Mouse (Mus musculus) heart, postnatal 4 days (tissue): Measurements from ENCODE around the gene Col11a2. TPM values are rescaled to one million over a fixed set of nuclear protein-coding genes. Genes with fewer than 3 reads are reported as not detected.
A peak's percentile ranks its signal among the peaks of the same experiment; 100 is the strongest.
"Not testable (repeated sequence)": the region's sequence is repeated elsewhere in the genome, so short reads cannot be mapped to it uniquely, and the experiment has no call there.

Source experiments
- DNase-seq: peaks from one replicate; pipeline ENCODE4 v3.0.0; 2021
- total RNA-seq, 2 experiments: library from RNA; stranded (reverse); gene quantifications; 2 replicates each; pipeline ENCODE4 v1.2.3; 2021

Col11a2 gene
- 1 to 10 TPM; 1.4 to 2.2 TPM for total RNA-seq

DNA sequence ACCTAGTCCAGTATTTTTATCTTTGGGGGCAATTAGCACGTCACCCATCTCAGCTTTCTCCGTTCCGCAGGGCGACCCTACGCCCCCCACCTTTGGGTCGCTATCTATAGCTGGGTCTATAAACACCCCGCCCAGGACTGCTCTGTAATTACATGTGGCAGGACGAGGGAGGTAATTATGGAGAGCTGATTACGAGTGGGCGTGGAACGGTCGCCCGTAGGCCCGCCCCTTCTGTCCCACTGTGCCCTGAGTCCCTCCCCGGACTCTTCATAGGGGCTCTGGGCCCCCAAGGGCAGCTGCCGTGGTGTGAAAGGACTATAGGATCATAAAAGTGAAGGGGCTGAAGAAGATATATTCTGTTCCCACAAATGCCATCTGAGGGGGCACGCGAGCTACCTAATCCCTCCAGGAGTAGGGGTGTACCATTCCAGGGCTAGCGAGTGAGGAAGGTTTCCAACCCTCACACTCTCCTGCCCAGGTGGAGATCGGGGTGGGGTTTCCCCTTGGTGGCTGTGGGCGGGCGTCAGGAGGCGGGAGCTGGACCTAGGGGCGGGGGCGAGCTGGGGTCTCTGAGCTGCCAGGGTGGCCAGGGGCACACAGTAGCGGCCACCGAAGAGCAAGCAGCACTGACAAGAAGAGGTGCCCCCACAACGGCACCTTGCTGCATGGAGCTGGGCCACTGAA, at the start of gene Col11a2:
Col11a2 (plus strand) TSS at position 560 of the 684 bp plus-strand sequence.
- no peak for DNase-seq

- peak; percentile 66 for DNase-seq
Measured at GRCm38 (mm10) chr17:33991788-33992664, 47.2 kb upstream of the Col11a2 start.

- DNase-seq: no peak
Measured at GRCm38 (mm10) chr17:33994959-33995358, 44.3 kb upstream of the Col11a2 start.

DNA sequence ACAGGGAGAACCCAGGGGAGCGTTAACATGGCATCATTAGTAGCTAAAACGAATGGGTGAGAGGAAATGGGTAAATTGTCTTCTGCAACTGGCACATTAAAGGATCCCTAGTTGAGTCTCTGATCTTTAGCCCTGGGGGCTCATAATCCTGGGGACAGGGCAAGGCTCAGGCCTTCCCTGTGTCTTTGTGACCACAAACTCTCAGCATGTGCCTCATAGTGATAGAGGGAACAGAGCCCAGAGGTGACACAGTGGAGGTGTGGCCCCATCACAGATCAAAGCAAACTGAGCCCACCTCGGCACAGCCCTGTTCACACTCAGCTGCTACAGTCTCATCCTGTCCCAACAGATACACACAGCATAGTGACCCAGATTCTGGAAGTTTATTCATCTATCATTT, 43.6 kb upstream of the Col11a2 start:
- no peak for DNase-seq

DNA sequence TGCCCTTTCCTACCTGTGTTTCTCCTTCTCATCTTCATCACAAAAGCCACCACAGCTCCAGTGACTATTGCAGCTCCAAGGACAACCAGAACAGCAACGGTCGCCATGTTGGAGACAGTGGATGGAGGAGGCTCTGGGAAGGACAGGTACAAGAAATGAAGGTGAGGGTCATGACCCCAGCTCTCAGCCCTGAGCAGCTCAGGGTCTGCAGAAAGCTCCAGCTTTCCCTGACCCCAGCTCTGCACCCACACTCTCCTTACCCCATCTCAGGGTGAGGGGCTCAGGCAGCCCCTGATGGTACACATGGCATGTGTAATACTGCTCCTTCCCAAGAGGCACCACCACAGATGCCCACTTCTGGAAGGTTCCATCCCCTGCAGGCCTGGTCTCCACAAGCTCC, 42.2 kb upstream of the Col11a2 start:
- not testable (repeated sequence) for DNase-seq

GRCm38 (mm10) chr17:33998697-33999096, 40.5 kb upstream of the Col11a2 start:
- not testable (repeated sequence) for DNase-seq

DNA sequence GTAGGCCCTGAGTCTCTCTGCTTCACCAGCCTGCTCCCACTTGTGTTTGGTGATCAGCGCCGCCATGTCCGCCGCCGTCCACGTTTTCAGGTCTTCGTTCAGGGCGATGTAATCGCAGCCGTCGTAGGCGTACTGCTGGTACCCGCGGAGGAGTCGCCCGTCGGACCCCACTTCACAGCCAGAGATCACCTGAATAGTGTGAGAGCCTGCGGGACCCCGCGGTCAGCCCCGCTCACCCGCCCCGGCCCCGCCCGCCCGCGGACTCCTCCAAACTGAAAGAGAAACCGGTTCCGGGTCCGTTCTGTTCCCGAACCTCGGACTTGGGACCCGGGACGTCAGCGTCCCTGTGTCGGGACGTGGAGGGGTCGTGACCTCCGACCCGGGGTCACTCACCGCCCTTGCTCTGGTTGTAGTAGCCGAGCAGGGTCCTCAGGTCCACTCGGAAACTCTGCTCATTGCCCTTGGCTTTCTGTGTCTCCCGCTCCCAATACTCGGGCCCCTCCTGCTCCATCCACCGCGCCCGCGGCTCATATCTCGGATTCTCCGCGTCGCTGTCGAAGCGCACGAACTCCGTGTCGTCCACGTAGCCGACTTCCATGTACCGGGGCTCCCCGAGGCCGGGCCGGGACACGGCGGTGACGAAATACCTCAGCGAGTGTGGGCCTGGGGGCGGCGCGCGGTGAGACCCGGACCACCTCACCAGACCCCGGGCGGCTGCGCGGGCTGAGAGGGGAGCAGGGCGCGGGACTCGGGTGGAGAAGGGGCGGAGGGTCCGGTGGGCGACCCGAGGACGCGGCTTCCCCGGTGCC, 39.7 kb upstream of the Col11a2 start:
- DNase-seq: peak; percentile 30

DNA sequence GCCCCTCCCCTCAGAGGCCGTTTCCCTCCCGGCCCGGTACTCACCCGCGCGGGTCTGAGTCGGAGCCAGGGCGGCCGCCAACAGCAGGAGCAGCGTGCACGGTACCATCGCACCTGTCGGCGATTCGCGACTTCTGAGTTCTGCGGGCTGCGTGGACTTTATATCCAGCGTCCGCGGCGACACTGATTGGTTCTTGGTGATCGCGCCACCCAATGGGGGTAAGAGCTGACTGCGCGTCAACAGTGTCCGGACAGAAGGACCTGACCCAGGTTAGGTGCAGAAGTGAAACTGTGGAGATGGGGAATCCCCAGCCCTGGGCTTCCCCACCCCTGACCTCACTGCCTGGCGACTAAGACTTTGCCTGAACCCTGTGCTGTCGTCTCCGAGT, 39.1 kb upstream of the Col11a2 start, which contains the start of gene H2-K1:
H2-K1 (minus strand) TSS at position 198 of the 388 bp plus-strand sequence.
- peak; percentile 89 for DNase-seq

DNA sequence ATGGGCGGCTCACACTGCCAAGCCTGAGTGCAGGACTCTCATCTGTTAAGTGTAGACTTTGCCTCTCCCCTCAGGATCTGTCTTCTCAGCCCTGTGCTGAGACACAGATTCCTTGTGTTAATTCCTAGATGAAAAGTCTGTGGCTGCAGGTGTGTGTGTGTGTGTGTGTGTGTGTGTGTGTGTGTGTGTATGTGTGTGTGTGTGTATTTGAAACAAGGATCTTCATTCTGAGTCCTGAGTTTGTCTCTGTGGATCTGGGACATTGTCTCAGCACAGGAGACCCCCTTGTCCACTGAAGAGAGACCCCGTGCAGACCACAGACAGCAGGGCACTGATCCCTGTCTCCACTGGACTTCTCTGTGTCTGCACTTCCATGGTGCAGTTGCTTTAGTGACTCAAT, 38.4 kb upstream of the Col11a2 start:
- not testable (repeated sequence) for DNase-seq

- peak; percentile 47 for DNase-seq
Measured at GRCm38 (mm10) chr17:34003426-34003825, 35.8 kb upstream of the Col11a2 start.

DNA sequence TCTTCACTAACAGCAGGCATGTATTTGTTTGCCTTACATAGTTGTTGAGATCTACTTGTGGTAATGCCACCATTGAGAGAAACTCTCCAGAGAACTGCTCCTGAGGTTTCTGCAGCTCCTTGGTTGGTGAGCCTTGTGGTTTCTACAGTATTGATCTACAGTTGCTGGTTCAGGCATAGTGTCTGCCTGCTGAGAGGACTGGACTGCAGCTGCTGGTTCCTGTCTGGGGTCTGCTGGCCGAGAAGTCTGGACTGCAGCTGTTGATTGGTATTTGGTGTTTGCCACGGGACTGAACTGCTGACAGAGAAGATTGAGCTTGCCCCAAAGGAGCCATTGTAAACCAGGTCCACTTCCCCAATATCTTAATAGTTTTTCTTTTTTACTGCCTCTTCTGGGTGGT, 32.7 kb upstream of the Col11a2 start:
- DNase-seq: no peak

DNA sequence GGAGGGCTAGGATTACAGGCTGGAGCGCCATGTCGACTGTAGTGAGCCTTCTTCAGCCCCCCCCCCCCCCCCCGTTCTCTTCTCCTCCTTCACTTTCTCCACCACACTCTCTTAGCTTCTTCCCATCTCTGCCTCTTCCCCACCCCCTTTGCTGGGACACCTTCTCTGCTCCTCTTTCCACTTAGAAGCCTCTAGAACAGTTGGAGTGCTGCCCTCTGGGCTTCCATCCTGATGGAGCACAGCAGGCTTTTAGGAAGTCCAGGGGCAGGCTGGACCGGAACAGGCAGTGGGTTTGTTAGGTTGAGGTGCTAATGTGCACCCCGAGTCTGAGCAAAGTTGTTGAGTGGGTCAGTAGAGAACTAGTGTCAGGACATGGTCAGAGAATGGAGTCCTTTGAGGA, 29.1 kb upstream of the Col11a2 start:
- no peak for DNase-seq

DNA sequence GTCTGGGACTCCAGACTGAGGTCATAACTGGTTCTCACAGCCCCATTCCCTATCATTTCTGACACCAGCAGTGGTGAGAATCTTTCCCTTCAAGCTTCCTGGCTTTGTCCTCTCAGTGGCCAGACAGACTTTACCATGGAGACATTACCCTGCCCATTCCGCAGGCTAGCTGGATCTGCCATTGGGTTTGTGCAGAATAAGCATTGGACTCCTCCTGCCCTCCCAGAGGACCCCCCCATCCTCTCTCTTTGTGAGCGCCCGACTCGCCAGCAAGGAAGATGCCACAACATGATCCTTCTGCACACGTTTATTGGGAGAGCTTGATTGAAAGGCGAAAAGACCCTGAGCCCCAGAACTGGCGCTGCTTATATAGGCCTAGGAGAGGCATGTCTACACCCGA, 25.8 kb upstream of the Col11a2 start:
- DNase-seq: no peak

DNA sequence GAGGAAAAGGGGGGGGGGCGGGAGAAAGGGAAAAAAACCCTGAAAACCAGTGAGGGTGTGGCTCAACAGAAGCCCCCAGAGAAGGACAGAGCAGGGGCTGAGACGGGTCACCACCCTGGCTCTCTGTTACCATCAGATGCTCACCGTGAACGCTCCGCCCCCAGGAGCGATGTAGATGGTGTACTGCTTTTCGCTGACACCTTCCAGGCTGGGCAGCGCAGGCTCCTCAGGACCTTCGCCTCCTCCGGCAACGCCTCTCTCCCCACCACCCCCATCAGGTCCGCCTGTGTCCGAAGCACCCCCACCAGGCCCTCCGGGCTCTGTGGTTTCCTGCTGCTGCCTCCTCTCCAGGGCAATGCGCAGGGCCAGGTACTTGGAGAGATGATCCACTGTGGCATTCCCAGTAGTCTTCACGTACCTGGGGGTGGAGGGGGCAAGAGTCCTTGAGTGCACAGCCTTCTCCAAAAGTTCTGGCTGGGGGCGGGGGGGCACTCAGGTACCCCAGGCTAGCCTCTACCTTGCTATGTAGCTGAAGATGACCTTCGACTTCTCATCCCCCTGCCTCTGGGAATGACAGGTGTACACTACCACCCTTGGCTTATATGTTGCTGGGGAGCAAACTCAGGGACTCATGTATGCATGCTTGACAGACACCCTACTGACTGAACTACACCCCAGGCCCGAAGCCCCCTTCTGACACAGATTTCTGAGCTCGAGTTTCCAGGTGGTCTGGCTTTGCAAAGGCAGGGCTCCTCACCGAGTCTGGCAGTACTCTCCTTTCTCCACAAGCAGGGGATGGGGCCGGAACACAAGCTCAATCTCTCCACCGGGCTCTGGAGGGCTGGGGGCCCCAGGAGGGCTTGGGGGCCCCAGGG, 17.5 kb upstream of the Col11a2 start:
- no peak for DNase-seq

DNA sequence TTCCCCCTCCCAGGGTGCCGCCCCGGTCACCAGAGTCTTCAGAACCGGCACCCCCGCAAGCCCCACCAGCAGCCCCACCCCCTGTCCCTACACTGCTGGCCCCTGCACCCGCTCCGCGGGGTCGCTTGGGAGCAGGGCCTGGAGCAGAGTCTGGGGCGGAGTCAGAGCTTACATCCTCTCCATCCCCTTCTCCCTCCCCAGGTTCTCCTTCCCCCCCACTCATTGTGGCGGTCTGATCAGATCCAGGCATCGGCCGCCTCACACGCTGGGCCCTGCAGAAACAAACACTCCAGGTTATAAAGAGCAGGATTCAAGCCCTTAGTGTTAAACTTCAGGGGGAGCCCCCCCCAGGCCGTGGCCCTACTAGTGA, 16.8 kb upstream of the Col11a2 start:
- DNase-seq: no peak

- DNase-seq: no peak
Measured at GRCm38 (mm10) chr17:34022987-34023386, 16.2 kb upstream of the Col11a2 start.

DNA sequence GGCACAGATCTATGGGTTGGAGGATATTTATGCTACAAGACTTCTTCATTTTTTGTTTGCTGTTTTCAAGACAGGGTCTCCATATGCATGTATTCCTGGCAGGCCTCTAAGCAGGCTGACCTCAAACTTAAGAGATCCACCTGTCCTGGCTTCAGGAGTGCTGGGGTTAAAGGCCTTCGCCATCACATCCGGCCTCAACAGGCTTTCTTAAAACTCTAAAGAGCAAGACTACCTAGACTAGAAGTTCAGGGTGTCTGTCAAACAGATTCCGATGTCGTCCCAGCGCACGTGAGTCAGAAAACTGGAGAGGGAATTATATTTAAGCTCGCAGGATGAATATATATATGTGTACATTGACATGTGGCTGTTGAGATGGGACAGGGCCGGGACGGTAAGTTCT, 15.6 kb upstream of the Col11a2 start:
- DNase-seq: no peak

DNA sequence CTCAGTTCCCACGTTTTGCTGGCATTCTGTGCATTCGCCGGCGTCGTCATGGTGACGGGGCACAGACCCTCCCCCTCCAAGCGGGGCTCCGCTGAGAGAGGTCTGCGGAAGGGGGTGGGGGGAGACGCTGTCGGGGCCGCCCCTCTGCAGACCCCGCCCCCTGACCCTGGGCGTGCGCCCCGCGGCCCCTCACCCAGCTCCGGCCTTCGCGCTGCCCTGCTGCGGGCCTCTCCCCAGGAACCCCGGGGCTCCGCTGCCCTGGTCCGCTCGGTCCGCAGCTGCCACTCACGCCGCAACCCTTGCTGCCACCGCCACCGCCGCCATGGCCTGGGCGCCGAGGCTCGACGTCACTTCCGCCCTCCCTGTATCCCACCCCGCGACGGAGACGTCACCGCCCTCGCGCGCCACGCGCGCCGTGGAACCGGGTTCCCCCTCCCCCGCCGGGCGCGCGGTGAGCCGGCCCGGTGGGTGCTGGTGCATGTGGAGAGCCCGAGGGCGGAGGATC, 14.9 kb upstream of the Col11a2 start, which contains the start of gene Ring1:
Ring1 (minus strand) TSS at position 364 of the 505 bp plus-strand sequence.
- DNase-seq: peak; percentile 87

DNA sequence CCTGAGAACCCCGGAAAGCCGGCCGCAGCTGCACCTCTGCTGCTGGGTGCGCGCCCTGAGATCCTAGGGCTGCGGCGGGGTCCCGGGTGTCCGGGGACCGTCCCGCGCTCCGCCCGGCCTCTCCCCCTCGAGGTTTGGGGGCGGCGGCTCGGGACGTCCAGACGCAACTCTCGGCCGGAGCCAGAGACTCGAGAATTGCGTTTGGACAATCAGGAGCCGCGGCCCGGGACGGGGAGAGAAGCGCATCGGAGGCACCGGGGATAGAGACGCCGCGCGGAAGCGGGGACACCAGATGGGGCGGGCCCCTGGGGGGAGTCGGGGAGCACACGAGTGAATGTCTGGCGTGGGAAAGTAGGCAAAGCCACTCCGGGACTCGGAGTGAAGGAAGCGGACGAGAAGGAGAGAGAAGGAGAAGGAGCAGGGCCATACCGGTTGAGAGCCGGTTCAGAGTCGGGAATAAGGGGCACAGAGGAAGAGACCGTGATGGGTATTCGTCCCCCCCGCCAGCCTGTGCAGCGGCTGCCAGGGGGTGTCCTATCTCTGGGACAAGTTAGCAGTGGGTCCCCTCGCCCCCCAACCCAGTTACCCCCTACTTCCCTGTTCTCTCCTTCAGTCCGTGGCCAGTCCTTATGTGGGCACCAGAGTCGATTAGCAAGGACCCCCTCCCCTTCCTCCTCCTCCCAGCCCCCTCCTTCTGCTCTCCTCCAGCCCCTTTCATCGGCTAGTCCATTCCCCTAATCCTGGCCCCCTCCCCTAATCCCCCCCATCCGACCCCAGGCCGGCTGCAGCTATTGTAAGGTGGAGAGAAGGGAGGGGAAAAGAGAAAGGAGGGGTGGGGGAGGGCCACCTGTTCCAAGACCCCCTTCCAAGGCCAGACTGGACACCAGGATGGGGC, 14.1 kb upstream of the Col11a2 start:
- DNase-seq: peak; percentile 71

DNA sequence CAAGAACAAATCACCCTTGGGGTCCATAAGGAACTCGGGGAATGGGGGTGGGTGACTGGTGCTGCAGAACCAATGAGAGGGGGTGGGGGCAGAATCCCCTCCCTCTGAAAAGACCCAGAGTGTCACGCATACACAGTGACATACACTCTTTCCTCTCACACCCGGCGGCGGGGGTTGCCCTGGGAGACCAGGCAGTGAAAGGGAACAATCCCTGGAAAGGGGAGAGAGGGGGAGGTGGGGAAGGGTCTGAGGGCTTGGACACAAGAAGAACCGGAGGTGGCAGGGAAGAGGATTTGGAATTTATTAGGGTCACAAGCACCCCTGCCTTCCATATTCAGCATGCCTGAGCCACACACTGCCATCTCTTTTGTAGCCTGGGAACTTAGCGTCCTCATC, 13.5 kb upstream of the Col11a2 start:
- DNase-seq: no peak

GRCm38 (mm10) chr17:34026221-34026620, 13.0 kb upstream of the Col11a2 start:
- DNase-seq: no peak
